Mouse (Mus musculus) left cerebral cortex, adult 18-20 months (tissue): ENCODE data around the gene Nbeal1. TPM values are rescaled to one million over a fixed set of nuclear protein-coding genes. Genes with fewer than 3 reads are reported as not detected.
A peak's percentile ranks its signal among the peaks of the same experiment; 100 is the strongest.

Experiments
- DNase-seq, 2 experiments: peaks; one replicate each; pipeline ENCODE4 v3.0.0; 2021 to 2022; ENCODE audit warnings: low spot score in 2 of 2, mixed read lengths in 1 of 2
- total RNA-seq, 2 experiments: library from RNA; stranded (reverse); gene quantifications; 2 replicates each; pipeline ENCODE4 v1.2.3; 2021

The Nbeal1 gene
- total RNA-seq, 2 experiments from 2014 or later, result 26.2 to 26.5 TPM

- peak; percentile 86 to 95 for DNase-seq
Measured at GRCm38 (mm10) chr1:60342808-60343629, 162.6 kb downstream of the Nbeal1 start, which contains the start of gene Cyp20a1. Gene Cyp20a1 (plus strand): TSS chr1:60343323.

- no peak for DNase-seq
Measured at GRCm38 (mm10) chr1:60343630-60344455, 163.4 kb downstream of the Nbeal1 start.

- DNase-seq, result no peak
Measured at GRCm38 (mm10) chr1:60344670-60345069, 164.3 kb downstream of the Nbeal1 start.

- DNase-seq, result no peak
Measured at GRCm38 (mm10) chr1:60345712-60346111, 165.3 kb downstream of the Nbeal1 start.

- no peak for DNase-seq
Measured at GRCm38 (mm10) chr1:60352786-60353185, 172.4 kb downstream of the Nbeal1 start.

- no peak for DNase-seq
Measured at GRCm38 (mm10) chr1:60361626-60362025, 181.2 kb downstream of the Nbeal1 start.

- DNase-seq, result no peak
Measured at GRCm38 (mm10) chr1:60376556-60376955, 196.2 kb downstream of the Nbeal1 start.

GRCm38 (mm10) chr1:60381910-60382309 lies 201.5 kb downstream of the Nbeal1 start:
- peak; percentile 26 to 33 for DNase-seq

Other genes with a start within 250 kb of the Nbeal1 start
- 10 to 100 TPM; 37.9 to 40.2 TPM for gene Ica1l, start 137.4 kb upstream of the Nbeal1 start, total RNA-seq
- 10 to 100 TPM; 23.6 to 24.0 TPM for gene Carf, start 82.4 kb upstream of the Nbeal1 start, total RNA-seq
- 10 to 100 TPM; 32.1 to 32.8 TPM for gene Wdr12, start 82.0 kb upstream of the Nbeal1 start, total RNA-seq
- 1 to 10 TPM; 8.9 to 9.9 TPM for gene Cyp20a1, start 162.7 kb downstream of the Nbeal1 start, total RNA-seq
- 100 to 1,000 TPM; 380 to 385 TPM for gene Abi2, start 229.0 kb downstream of the Nbeal1 start, total RNA-seq